Comparison of ENCODE assay signal across 8 mouse cellular contexts in genomic region chr7:44896499-44896898, GRCm38 (mm10). TPM values are rescaled to one million over a fixed set of nuclear protein-coding genes. Genes with fewer than 3 reads are reported as not detected.
DNase-seq lines count a peak whose midpoint lies in the region; ATAC-seq and TF ChIP-seq lines count a peak whose summit lies in the region.

No protein-coding gene starts in this region.

- 0 out of 2 replicates have a peak overlapping the region, but pooled peaks have one; percentile 37 for H3K27ac ChIP-seq in kidney, adult 2 months (ENCODE audit: insufficient read depth, low read depth, low read length)
- H3K27ac ChIP-seq in bone marrow, adult 2 months (ENCODE audit: control insufficient read depth, insufficient read depth, low read depth, low read length, poor library complexity) = peak overlapping the region; percentile 46
- peak overlapping the region; percentile 95 for H3K27ac ChIP-seq in midbrain, embryonic 12.5 days (replicated peaks)

- no peaks in the 10 kb centered on the region for H3K27me3 ChIP-seq in kidney, adult 2 months (replicated peaks; ENCODE audit: control insufficient read depth, insufficient read depth, low read length)
- H3K27me3 ChIP-seq in midbrain, embryonic 12.5 days = no peaks in the 10 kb centered on the region

- peak overlapping the region; percentile 84 for H3K4me2 ChIP-seq in midbrain, embryonic 12.5 days (replicated peaks)

- peak overlapping the region; percentile 66 for H3K4me3 ChIP-seq in kidney, adult 2 months (ENCODE audit: insufficient read depth, low read depth, low read length)
- peak overlapping the region; percentile 69 for H3K4me3 ChIP-seq in bone marrow, adult 2 months (replicated peaks; ENCODE audit: control insufficient read depth, low read depth, low read length)
- peak overlapping the region; percentile 66 for H3K4me3 ChIP-seq in midbrain, embryonic 12.5 days

- no peaks in the 10 kb centered on the region for H3K9me3 ChIP-seq in midbrain, embryonic 12.5 days

- peak overlapping the region; percentile 79 for H3K9ac ChIP-seq in midbrain, embryonic 12.5 days (replicated peaks)

- no peak for TF ChIP-seq CTCF in kidney, adult 2 months (conservative IDR thresholded peaks at IDR 0.05; ENCODE audit: insufficient read depth, insufficient read length, low read depth, low read length)
- TF ChIP-seq CTCF in bone marrow, adult 2 months (IDR thresholded peaks at IDR 0.05; ENCODE audit: control insufficient read depth, insufficient read depth, low read length) = no peak

- no peak for DNase-seq in kidney, adult 2 months
- no peak for DNase-seq in kidney, postnatal 36 days
- peak; percentile 48 to 57 for DNase-seq in heart, postnatal 10 days
- DNase-seq in urinary bladder, postnatal 4 days (ENCODE audit: low spot score in 2 of 2) = no peak
- no peak for DNase-seq in gastrocnemius, postnatal 4 days (ENCODE audit: low spot score in 2 of 2)
- no peak for DNase-seq in thymus, postnatal 4 days

- no peaks in the 10 kb centered on the region for H3K36me3 ChIP-seq in kidney, adult 2 months (ENCODE audit: control insufficient read depth, insufficient read depth, low read length)
- H3K36me3 ChIP-seq in midbrain, embryonic 12.5 days = peaks cover 24% of the 10 kb centered on the region

- TF ChIP-seq POLR2A in kidney, adult 2 months (IDR thresholded peaks at IDR 0.05; ENCODE audit: low read depth, low read length) = no peak
- no peak for TF ChIP-seq POLR2A in bone marrow, adult 2 months (IDR thresholded peaks at IDR 0.05; ENCODE audit: borderline replicate concordance, control insufficient read depth, low read depth, low read length)

- ATAC-seq in midbrain, embryonic 12.5 days (ENCODE audit: low FRiP score, low read depth) = no peak

- intact Hi-C loops in heart, postnatal 10 days (cut with DNase I) = loop anchor here (2.0 to 5.0 kb wide), 2 partner anchors 30 to 56 kb away; no protein-coding TSS in a partner anchor

- 16% methylated on average over 10 of the region's 10 CpGs for WGBS in kidney, adult 2 months
- 39% methylated on average over 10 of the region's 10 CpGs for WGBS in bone marrow, adult 2 months
- 29% methylated on average over 10 of the region's 10 CpGs for WGBS in midbrain, embryonic 12.5 days

- H3K4me1 ChIP-seq in kidney, adult 2 months (ENCODE audit: control insufficient read depth, insufficient read depth, low read length) = peaks cover 15% of the 10 kb centered on the region; the same call in 1 of the 2 replicates
- peaks cover 2% of the 10 kb centered on the region for H3K4me1 ChIP-seq in bone marrow, adult 2 months (ENCODE audit: control insufficient read depth, insufficient read depth, low read length)
- H3K4me1 ChIP-seq in midbrain, embryonic 12.5 days = peaks cover 64% of the 10 kb centered on the region

RNA-seq across cellular contexts. Expression of gene Fuz, which starts 0.6 kb away (rescaled TPM):
- polyA plus RNA-seq in kidney, adult 2 months (2012; rRNA removed) = 59.2 and 70.9 TPM in 2 replicates
- polyA plus RNA-seq in bone marrow, adult 2 months (2011; ENCODE audit: insufficient read depth, insufficient read length, low replicate concordance, missing spikeins) = 7.0 and 21.8 TPM in 2 replicates
- total RNA-seq in heart, postnatal 10 days (2021) = 10 to 100 TPM; 12.2 to 18.2 TPM
- 25.8 and 29.7 TPM in 2 replicates for polyA plus RNA-seq in midbrain, embryonic 12.5 days (2016; fragmentation: Nextera tagmentation; extraction: Ambion mirVana)
- 10 to 100 TPM; 16.1 to 18.4 TPM for total RNA-seq in gastrocnemius, postnatal 4 days (2021)

RNA-seq across cellular contexts. Expression of gene Med25, which starts 4.0 kb away (rescaled TPM):
- 164 and 181 TPM in 2 replicates for polyA plus RNA-seq in kidney, adult 2 months (2012; rRNA removed)
- 14.6 and 25.4 TPM in 2 replicates for polyA plus RNA-seq in bone marrow, adult 2 months (2011; ENCODE audit: insufficient read depth, insufficient read length, low replicate concordance, missing spikeins)
- total RNA-seq in heart, postnatal 10 days (2021) = 10 to 100 TPM; 67.7 to 77.1 TPM
- polyA plus RNA-seq in midbrain, embryonic 12.5 days (2016; fragmentation: Nextera tagmentation; extraction: Ambion mirVana) = 177 and 180 TPM in 2 replicates
- 10 to 100 TPM; 63.8 to 67.6 TPM for total RNA-seq in gastrocnemius, postnatal 4 days (2021)

RNA-seq across cellular contexts. Expression of gene Ptov1, which starts 26.9 kb away (rescaled TPM):
- polyA plus RNA-seq in kidney, adult 2 months (2012; rRNA removed) = 212 and 221 TPM in 2 replicates
- 51.3 and 96.4 TPM in 2 replicates for polyA plus RNA-seq in bone marrow, adult 2 months (2011; ENCODE audit: insufficient read depth, insufficient read length, low replicate concordance, missing spikeins)
- 100 to 1,000 TPM; 189 to 196 TPM for total RNA-seq in heart, postnatal 10 days (2021)
- polyA plus RNA-seq in midbrain, embryonic 12.5 days (2016; fragmentation: Nextera tagmentation; extraction: Ambion mirVana) = 605 and 652 TPM in 2 replicates
- total RNA-seq in gastrocnemius, postnatal 4 days (2021) = 100 to 1,000 TPM; 332 to 346 TPM

RNA-seq across cellular contexts. Expression of gene Ap2a1, which starts 32.8 kb away (rescaled TPM):
- polyA plus RNA-seq in kidney, adult 2 months (2012; rRNA removed) = 58.0 and 70.6 TPM in 2 replicates
- 43.5 and 60.3 TPM in 2 replicates for polyA plus RNA-seq in bone marrow, adult 2 months (2011; ENCODE audit: insufficient read depth, insufficient read length, low replicate concordance, missing spikeins)
- 10 to 100 TPM; 90.9 to 91.1 TPM for total RNA-seq in heart, postnatal 10 days (2021)
- 91.0 and 92.9 TPM in 2 replicates for polyA plus RNA-seq in midbrain, embryonic 12.5 days (2016; fragmentation: Nextera tagmentation; extraction: Ambion mirVana)
- 10 to 100 TPM; 84.8 to 88.9 TPM for total RNA-seq in gastrocnemius, postnatal 4 days (2021)

RNA-seq across cellular contexts. Expression of gene Pnkp, which starts 39.6 kb away (rescaled TPM):
- polyA plus RNA-seq in kidney, adult 2 months (2012; rRNA removed) = 44.9 and 53.4 TPM in 2 replicates
- polyA plus RNA-seq in bone marrow, adult 2 months (2011; ENCODE audit: insufficient read depth, insufficient read length, low replicate concordance, missing spikeins) = 97.5 and 261 TPM in 2 replicates
- total RNA-seq in heart, postnatal 10 days (2021) = 10 to 100 TPM; 18.1 to 21.6 TPM
- 36.4 and 44.0 TPM in 2 replicates for polyA plus RNA-seq in midbrain, embryonic 12.5 days (2016; fragmentation: Nextera tagmentation; extraction: Ambion mirVana)
- total RNA-seq in gastrocnemius, postnatal 4 days (2021) = 10 to 100 TPM; 18.6 to 20.5 TPM

Comparison
In these comparisons a context has a peak if more than half of its experiments do, and no peak if none do; other contexts are left out.
1. DNase-seq: peak in heart, postnatal 10 days (2 of 2); none in kidney, adult 2 months (single experiment), kidney, postnatal 36 days (0 of 2), urinary bladder, postnatal 4 days (0 of 2), gastrocnemius, postnatal 4 days (0 of 2) and thymus, postnatal 4 days (single experiment).
2. H3K27ac ChIP-seq: peak in every context shown above with its lines; median percentile 95 in midbrain, embryonic 12.5 days; 46 in bone marrow, adult 2 months; 37 in kidney, adult 2 months.
3. Peak in every context shown above with its lines, with median percentiles within 50 percentile points of each other: H3K4me3 ChIP-seq.